Mouse (Mus musculus) forebrain, embryonic 11.5 days (tissue): Measurements from ENCODE around the gene Pgls. TPM values are rescaled to one million over a fixed set of nuclear protein-coding genes. Genes with fewer than 3 reads are reported as not detected.

Experiments
- ATAC-seq: fragments of 200-750 bp; cut with Nextera tagmentation; replicated peaks from 2 replicates; pipeline ENCODE4 v1.8.0; 2017; ENCODE audit warnings: moderate TSS enrichment; ENCODE audit not compliant: low FRiP score
- DNase-seq: peaks from one replicate; pipeline ENCODE4 v3.0.0-alpha.2; 2017; ENCODE audit warnings: low spot score
- H3K27ac ChIP-seq: fragments of 300-500 bp; sonication (generic); 2 replicates; pipeline ENCODE4 v1.5.1; 2014; ENCODE audit warnings: low read depth, low read length
- H3K27me3 ChIP-seq: fragments of 300-500 bp; sonication (generic); 2 replicates; pipeline ENCODE4 v1.6.1; 2014; ENCODE audit warnings: mild to moderate bottlenecking, low read length, mixed read lengths; ENCODE audit not compliant: control insufficient read depth, insufficient read depth
- H3K36me3 ChIP-seq: fragments of 300-500 bp; sonication (generic); 2 replicates; pipeline ENCODE4 v1.6.1; 2014; ENCODE audit warnings: mild to moderate bottlenecking, low read length, moderate library complexity, mixed read lengths; ENCODE audit not compliant: control insufficient read depth, insufficient read depth
- H3K4me1 ChIP-seq: fragments of 300-500 bp; sonication (generic); replicated peaks from 2 replicates; pipeline ENCODE4 v1.6.1; 2014; ENCODE audit warnings: low read length, mixed read lengths; ENCODE audit not compliant: control insufficient read depth, insufficient read depth
- H3K4me2 ChIP-seq: fragments of 300-500 bp; sonication (generic); 2 replicates; pipeline ENCODE4 v1.6.1; 2014; ENCODE audit warnings: low read depth, mild to moderate bottlenecking, low read length, moderate library complexity, mixed read lengths; ENCODE audit not compliant: severe bottlenecking
- H3K4me3 ChIP-seq: fragments of 300-500 bp; sonication (generic); 2 replicates; pipeline ENCODE4 v1.5.1; 2014; ENCODE audit warnings: low read depth, low read length
- H3K9ac ChIP-seq: fragments of 300-500 bp; sonication (generic); 2 replicates; pipeline ENCODE4 v1.6.1; 2014; ENCODE audit warnings: low read length
- H3K9me3 ChIP-seq: fragments of 300-500 bp; sonication (generic); 2 replicates; pipeline ENCODE4 v1.6.1; 2016; ENCODE audit warnings: low read length, mixed read lengths; ENCODE audit not compliant: control insufficient read depth
- WGBS: fragments of 180-500 bp; shearing (Covaris S2); extraction: QIAGEN DNeasy Blood & Tissue Kit; methylation state at CpG from one replicate; pipeline ENCODE4 v1.1.7; 2014; 5-methylcytosine and 5-hydroxymethylcytosine counted together
- polyA plus RNA-seq: library from polyadenylated mRNA; unstranded; fragments of >200 nt; fragmentation: Nextera tagmentation; extraction: Ambion mirVana; gene quantifications from 2 replicates; pipeline ENCODE4 v1.2.1, GENCODE M21; 2014

Gene Pgls
- polyA plus RNA-seq, 1 experiment from 2014 or later, result 218 TPM

DNA sequence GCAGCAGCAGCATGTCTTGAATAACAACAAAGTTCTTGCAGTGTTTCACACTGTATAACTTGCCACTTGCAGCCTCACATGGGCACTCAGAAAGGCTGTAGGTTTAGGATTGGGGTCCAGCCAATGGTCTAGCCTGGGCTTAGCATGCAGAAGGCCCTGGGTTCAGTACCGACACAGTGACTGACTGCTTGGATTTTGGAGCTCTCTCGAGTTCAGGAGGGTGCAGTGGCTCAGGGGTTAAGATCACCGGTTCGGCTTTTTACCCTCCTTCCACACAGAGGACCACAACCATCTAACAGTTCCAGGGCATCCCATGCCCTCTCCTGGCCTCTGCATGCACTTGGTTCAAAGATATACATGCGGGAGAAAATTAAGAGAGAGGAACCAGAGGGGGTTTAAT lies 959 bp upstream of the Pgls start:
- H3K9me3 ChIP-seq, result no peaks in the 10 kb centered on the region

GRCm38 (mm10) chr8:71592374-71593170 lies 596 bp downstream of the Pgls start:
- H3K9ac ChIP-seq, result peak overlapping the region; percentile 96
- no peaks in the 10 kb centered on the region; the same call in 1 of the 2 replicates for H3K27me3 ChIP-seq
- H3K4me1 ChIP-seq, result peaks cover 9% of the 10 kb centered on the region
- WGBS, result 6% methylated on average over 60 of the region's 60 CpGs
- DNase-seq (no peak), ATAC-seq (peak; percentile 68)
- H3K36me3 ChIP-seq, result no peaks in the 10 kb centered on the region
- peak overlapping the region; percentile 95 for H3K27ac ChIP-seq
- H3K4me3 ChIP-seq, result peak overlapping the region; percentile 90
- no peaks in the 10 kb centered on the region for H3K9me3 ChIP-seq
- peak overlapping the region; percentile 96 for H3K4me2 ChIP-seq

More for the DNA sequence above, 959 bp upstream of the Pgls start:
- no peak for DNase-seq
- H3K36me3 ChIP-seq, result no peaks in the 10 kb centered on the region
- H3K4me2 ChIP-seq, result peak overlapping the region; percentile 96
- WGBS, result 23% methylated on average over 5 of the region's 5 CpGs
- H3K9ac ChIP-seq, result peak overlapping the region; percentile 96
- peak overlapping the region; percentile 90 for H3K4me3 ChIP-seq
- no peaks in the 10 kb centered on the region; the same call in 1 of the 2 replicates for H3K27me3 ChIP-seq
- ATAC-seq, result no peak
- peaks cover 9% of the 10 kb centered on the region for H3K4me1 ChIP-seq
- no peak overlapping the region for H3K27ac ChIP-seq

- Histone ChIP-seq H3K27ac (no peak overlapping the region), H3K4me1 (peaks cover 9% of the 10 kb centered on the region), H3K9me3 (no peaks in the 10 kb centered on the region), H3K4me3 (no peak overlapping the region; the same call in 1 of the 2 replicates), H3K27me3 (no peaks in the 10 kb centered on the region; the same call in 1 of the 2 replicates), H3K4me2 (no peak overlapping the region; the same call in 1 of the 2 replicates), H3K36me3 (no peaks in the 10 kb centered on the region), H3K9ac (peak overlapping the region; percentile 96; the same call in 1 of the 2 replicates)
- DNase-seq (peak; percentile 48), ATAC-seq (no peak)
- WGBS, result 95% methylated on average over 8 of the region's 8 CpGs
Observed at GRCm38 (mm10) chr8:71593556-71594323, 1.8 kb downstream of the Pgls start.

DNA sequence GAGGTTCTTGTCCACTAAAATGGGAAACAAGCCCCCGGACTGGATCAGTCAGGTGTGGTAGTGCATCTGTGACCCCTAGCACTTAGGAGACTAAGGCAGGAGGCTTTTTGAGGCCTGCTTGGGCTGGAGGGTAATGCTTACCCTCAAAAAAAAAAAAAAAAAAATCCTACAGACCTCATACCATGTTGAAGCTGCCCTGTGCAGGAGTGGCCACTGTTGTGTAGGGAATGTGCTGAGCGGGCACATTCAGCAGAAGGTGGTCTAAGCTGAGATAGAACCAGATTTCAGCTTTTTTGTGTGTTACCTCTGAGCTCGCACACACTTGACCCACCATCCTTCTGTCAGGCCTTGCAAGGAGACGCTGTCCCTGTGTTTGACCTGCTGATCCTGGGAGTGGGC lies 2.3 kb downstream of the Pgls start:
- 91% methylated on average over 4 of the region's 4 CpGs for WGBS
- Histone ChIP-seq H3K36me3 (no peaks in the 10 kb centered on the region), H3K4me1 (peaks cover 9% of the 10 kb centered on the region), H3K4me3 (no peak overlapping the region), H3K27ac (no peak overlapping the region), H3K9ac (no peak overlapping the region), H3K4me2 (no peak overlapping the region), H3K27me3 (no peaks in the 10 kb centered on the region; the same call in 1 of the 2 replicates), H3K9me3 (no peaks in the 10 kb centered on the region)
- DNase-seq, result no peak
- no peak for ATAC-seq

- Histone ChIP-seq H3K4me2 (no peak overlapping the region), H3K36me3 (no peaks in the 10 kb centered on the region), H3K4me3 (no peak overlapping the region), H3K4me1 (peaks cover 9% of the 10 kb centered on the region), H3K9ac (no peak overlapping the region), H3K27me3 (peaks cover 2% of the 10 kb centered on the region; the same call in 1 of the 2 replicates), H3K9me3 (no peaks in the 10 kb centered on the region), H3K27ac (no peak overlapping the region)
- DNase-seq (peak; percentile 94), ATAC-seq (peak; percentile 38)
- WGBS, result 9% methylated on average over 27 of the region's 27 CpGs
Observed at GRCm38 (mm10) chr8:71595862-71596261, 3.9 kb downstream of the Pgls start.

DNA sequence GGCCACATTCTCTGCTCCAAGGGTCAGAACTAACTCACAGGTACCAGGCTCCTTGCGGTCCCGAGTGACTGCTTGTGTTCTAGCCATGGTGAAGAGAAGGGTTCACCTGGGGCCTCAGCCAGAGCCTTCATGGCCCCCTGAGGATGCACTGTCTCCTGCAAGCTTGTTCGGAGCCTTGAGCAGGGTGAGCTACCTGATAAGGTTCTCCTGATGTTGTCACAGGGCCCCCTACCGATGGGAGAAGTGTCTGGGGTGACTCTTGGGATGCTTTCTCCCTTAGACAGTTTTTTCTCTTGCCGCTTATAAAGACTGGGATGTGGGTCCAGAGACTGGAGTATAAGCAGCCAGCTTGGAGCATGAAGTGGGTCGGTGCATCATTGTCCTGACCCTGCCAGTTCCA lies 4.4 kb downstream of the Pgls start:
- 55% methylated on average over 6 of the region's 6 CpGs for WGBS
- no peak overlapping the region for H3K4me3 ChIP-seq
- no peak overlapping the region for H3K9ac ChIP-seq
- H3K9me3 ChIP-seq, result no peaks in the 10 kb centered on the region
- no peak overlapping the region for H3K27ac ChIP-seq
- no peaks in the 10 kb centered on the region for H3K36me3 ChIP-seq
- no peak for DNase-seq
- no peak overlapping the region for H3K4me2 ChIP-seq
- H3K27me3 ChIP-seq, result peaks cover 4% of the 10 kb centered on the region
- no peak for ATAC-seq
- H3K4me1 ChIP-seq, result peaks cover 5% of the 10 kb centered on the region

DNA sequence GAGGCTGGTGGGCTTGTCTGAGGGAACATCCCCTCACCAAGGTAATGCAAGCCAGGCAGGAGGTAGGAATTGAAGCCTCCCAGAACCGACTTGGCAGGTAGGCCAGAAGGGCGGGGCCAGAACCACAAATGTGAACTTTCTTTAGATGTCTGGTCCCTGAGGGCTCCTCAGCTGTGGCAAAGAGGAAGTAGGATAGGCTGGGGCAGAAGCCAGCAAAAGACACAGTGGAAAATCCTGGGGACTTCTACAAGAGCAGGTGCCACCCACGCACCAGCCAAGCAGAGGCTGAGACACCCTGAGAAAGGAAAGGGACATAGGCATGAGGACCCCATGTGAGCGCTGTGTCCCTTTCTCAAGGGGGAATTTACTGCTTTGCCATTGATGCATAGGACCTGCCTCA lies 4.8 kb downstream of the Pgls start:
- DNase-seq (no peak), ATAC-seq (no peak)
- Histone ChIP-seq H3K9ac (no peak overlapping the region), H3K4me3 (no peak overlapping the region), H3K9me3 (no peaks in the 10 kb centered on the region), H3K4me2 (no peak overlapping the region), H3K27me3 (peaks cover 8% of the 10 kb centered on the region), H3K4me1 (peaks cover 5% of the 10 kb centered on the region), H3K27ac (no peak overlapping the region), H3K36me3 (no peaks in the 10 kb centered on the region)
- WGBS, result 81% methylated on average over 4 of the region's 4 CpGs

DNA sequence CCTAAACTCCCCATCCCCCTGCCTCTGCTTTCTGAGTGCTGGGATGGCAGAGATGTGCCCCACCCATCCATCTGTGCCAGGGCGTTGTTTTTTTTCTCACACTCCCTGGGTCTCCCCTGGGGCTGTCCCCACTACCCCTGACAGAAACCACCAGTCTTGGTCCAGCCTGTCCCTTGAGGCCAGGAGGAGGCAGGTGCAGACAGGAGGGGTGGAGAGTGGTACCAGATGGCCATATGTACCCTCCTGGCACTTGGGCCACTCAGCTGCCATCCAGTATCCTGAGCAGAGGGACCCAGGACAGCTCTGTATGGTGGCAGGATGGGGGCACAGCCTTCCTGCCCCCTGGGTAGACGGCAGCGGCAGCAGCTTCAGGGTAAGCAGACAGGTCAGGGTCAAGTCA lies 5.5 kb downstream of the Pgls start, which contains the start of gene Fam129c:
Gene Fam129c (plus strand): TSS at position 198 of the 400 bp plus-strand sequence.
- 94% methylated on average over 3 of the region's 3 CpGs for WGBS
- Histone ChIP-seq H3K36me3 (no peaks in the 10 kb centered on the region), H3K4me2 (no peak within 1 kb of the TSS), H3K4me3 (no peak within 1 kb of the TSS), H3K4me1 (peaks cover 7% of the 10 kb centered on the region), H3K9me3 (no peaks in the 10 kb centered on the region), H3K27me3 (peaks cover 14% of the 10 kb centered on the region), H3K9ac (no peak within 1 kb of the TSS), H3K27ac (no peak within 1 kb of the TSS)
- DNase-seq (no peak), ATAC-seq (no peak)
